Mouse (Mus musculus) MEL (cell line): Measurements from ENCODE around the gene Nat8f1. TPM values are rescaled to one million over a fixed set of nuclear protein-coding genes. Genes with fewer than 3 reads are reported as not detected.
A peak's percentile ranks its signal among the peaks of the same experiment; 100 is the strongest.

Source experiments
- DNase-seq: peaks from one replicate; pipeline ENCODE4 v3.0.0; 2011; ENCODE audit warnings: low read depth, low spot score
- H3K27ac ChIP-seq: 2 replicates; pipeline ENCODE4 v1.5.1; 2012; ENCODE audit warnings: low read depth, mild to moderate bottlenecking, control low read depth, low read length, moderate library complexity; ENCODE audit not compliant: control insufficient read depth
- H3K27me3 ChIP-seq, 2 experiments: fragments of 150-350 bp in 1 of 2; sonication (generic) in 1 of 2; 2 replicates each; pipeline ENCODE4 v1.6.1; 2012; ENCODE audit warnings: low read length in 2 of 2, mild to moderate bottlenecking in 2 of 2, improper control_type of control experiment in 1 of 2, moderate library complexity in 1 of 2; ENCODE audit not compliant: insufficient read depth in 2 of 2, control insufficient read depth in 1 of 2
- H3K36me3 ChIP-seq, 2 experiments: 2 replicates each; pipeline ENCODE4 v1.6.1; 2012 to 2014; ENCODE audit warnings: low read length in 2 of 2, improper control_type of control experiment in 1 of 2, inconsistent platforms in 1 of 2, mild to moderate bottlenecking in 1 of 2; ENCODE audit not compliant: insufficient read depth in 2 of 2, control insufficient read depth in 1 of 2
- H3K4me1 ChIP-seq, 2 experiments: fragments of 150-350 bp in 1 of 2; sonication (generic) in 1 of 2; 2 replicates each; pipeline ENCODE4 v1.6.1; 2012; ENCODE audit warnings: low read length in 2 of 2, improper control_type of control experiment in 1 of 2, mild to moderate bottlenecking in 1 of 2; ENCODE audit not compliant: insufficient read depth in 2 of 2, control insufficient read depth in 1 of 2
- H3K4me3 ChIP-seq, 2 experiments: fragments of 150-350 bp in 1 of 2; sonication (generic) in 1 of 2; 2 replicates each; pipeline ENCODE4 v1.5.1; 2012; ENCODE audit warnings: low read depth in 2 of 2, low read length in 2 of 2, mild to moderate bottlenecking in 2 of 2, moderate library complexity in 2 of 2, control low read depth in 1 of 2, improper control_type of control experiment in 1 of 2; ENCODE audit not compliant: control insufficient read depth in 1 of 2, insufficient read depth in 1 of 2
- H3K79me2 ChIP-seq: 2 replicates; pipeline ENCODE4 v1.6.1; 2012; ENCODE audit warnings: mild to moderate bottlenecking, low read length, moderate library complexity; ENCODE audit not compliant: control insufficient read depth, poor library complexity, insufficient read depth
- H3K9ac ChIP-seq: 2 replicates; pipeline ENCODE4 v1.6.1; 2012; ENCODE audit warnings: low read depth, mild to moderate bottlenecking, control low read depth, low read length, moderate library complexity; ENCODE audit not compliant: control insufficient read depth, poor library complexity, severe bottlenecking
- H3K9me3 ChIP-seq: fragments of 150-350 bp; sonication (generic); replicated peaks from 2 replicates; pipeline ENCODE4 v1.6.1; 2012; ENCODE audit warnings: mild to moderate bottlenecking, low read length, improper control_type of control experiment, moderate library complexity; ENCODE audit not compliant: insufficient read depth
- CHD2 ChIP-seq: IDR thresholded peaks from 2 replicates; pipeline ENCODE4 v1.6.1; 2011; ENCODE audit warnings: low read length, improper control_type of control experiment
- E2F4 ChIP-seq: IDR thresholded peaks from 2 replicates; pipeline ENCODE4 v1.6.1; 2011; ENCODE audit warnings: low read depth, low read length, improper control_type of control experiment, borderline replicate concordance
- ELF1 ChIP-seq: IDR thresholded peaks from 2 replicates; pipeline ENCODE4 v1.6.1; 2014; ENCODE audit warnings: low read depth, mild to moderate bottlenecking, inconsistent platforms, low read length, improper control_type of control experiment, moderate library complexity
- ETS1 ChIP-seq: IDR thresholded peaks from 2 replicates; pipeline ENCODE4 v1.6.1; 2012; ENCODE audit warnings: low read depth, mild to moderate bottlenecking, inconsistent platforms, low read length, improper control_type of control experiment, moderate library complexity
- GABPA ChIP-seq: IDR thresholded peaks from 2 replicates; pipeline ENCODE4 v1.6.1; 2012; ENCODE audit warnings: low read depth, mild to moderate bottlenecking, inconsistent platforms, low read length, improper control_type of control experiment, moderate library complexity
- GATA1 ChIP-seq: IDR thresholded peaks from 2 replicates; pipeline ENCODE4 v1.6.1; 2011; ENCODE audit warnings: low read depth, low read length, improper control_type of control experiment
- HCFC1 ChIP-seq: IDR thresholded peaks from 2 replicates; pipeline ENCODE4 v1.6.1; 2012; ENCODE audit warnings: low read depth, mild to moderate bottlenecking, inconsistent platforms, low read length, improper control_type of control experiment, moderate library complexity
- JUND ChIP-seq: IDR thresholded peaks from 2 replicates; pipeline ENCODE4 v1.6.1; 2011; ENCODE audit warnings: low read depth, mild to moderate bottlenecking, improper control_type of control experiment, low read length
- KAT2A ChIP-seq: conservative IDR thresholded peaks from 2 replicates; pipeline ENCODE4 v1.6.1; 2012; ENCODE audit warnings: low read depth, low read length, improper control_type of control experiment, inconsistent platforms
- MAFK ChIP-seq: IDR thresholded peaks from 2 replicates; pipeline ENCODE4 v1.6.1; 2011; ENCODE audit warnings: low read depth, mild to moderate bottlenecking, low read length, improper control_type of control experiment, borderline replicate concordance
- MAX ChIP-seq: IDR thresholded peaks from 2 replicates; pipeline ENCODE4 v1.6.1; 2011; ENCODE audit warnings: low read length, improper control_type of control experiment
- MEF2A ChIP-seq: IDR thresholded peaks from 2 replicates; pipeline ENCODE4 v1.6.1; 2014; ENCODE audit warnings: low read depth, mild to moderate bottlenecking, inconsistent platforms, low read length, improper control_type of control experiment; ENCODE audit not compliant: poor library complexity, insufficient replicate concordance, severe bottlenecking; ENCODE audit errors: extremely low read depth
- MXI1 ChIP-seq: IDR thresholded peaks from 2 replicates; pipeline ENCODE4 v1.6.1; 2011; ENCODE audit warnings: mild to moderate bottlenecking, low read depth, low read length, improper control_type of control experiment
- MYB ChIP-seq: IDR thresholded peaks from 2 replicates; pipeline ENCODE4 v1.6.1; 2011; ENCODE audit warnings: mild to moderate bottlenecking, low read depth, low read length, improper control_type of control experiment
- NELFE ChIP-seq: IDR thresholded peaks from 2 replicates; pipeline ENCODE4 v1.6.1; 2011; ENCODE audit warnings: low read depth, low read length, improper control_type of control experiment
- NRF1 ChIP-seq: IDR thresholded peaks from 2 replicates; pipeline ENCODE4 v1.6.1; 2014; ENCODE audit warnings: low read depth, mild to moderate bottlenecking, inconsistent platforms, low read length, improper control_type of control experiment, moderate library complexity; ENCODE audit not compliant: poor library complexity, insufficient read depth, severe bottlenecking
- POLR2A ChIP-seq, 2 experiments: IDR thresholded peaks; 2 replicates each; pipeline ENCODE4 v1.6.1; 2011 to 2012; ENCODE audit warnings: low read length in 2 of 2, mild to moderate bottlenecking in 2 of 2, control low read depth in 1 of 2, improper control_type of control experiment in 1 of 2, low read depth in 1 of 2, moderate library complexity in 1 of 2; ENCODE audit not compliant: control insufficient read depth in 1 of 2, insufficient read depth in 1 of 2, poor library complexity in 1 of 2
- POLR2AphosphoS2 ChIP-seq: IDR thresholded peaks from 2 replicates; pipeline ENCODE4 v1.6.1; 2011; ENCODE audit warnings: low read length, improper control_type of control experiment
- RAD21 ChIP-seq: IDR thresholded peaks from 2 replicates; pipeline ENCODE4 v1.6.1; 2011; ENCODE audit warnings: mild to moderate bottlenecking, low read depth, low read length, improper control_type of control experiment
- RCOR1 ChIP-seq: IDR thresholded peaks from 2 replicates; pipeline ENCODE4 v1.6.1; 2012; ENCODE audit warnings: low read depth, mild to moderate bottlenecking, inconsistent platforms, low read length, improper control_type of control experiment
- SIN3A ChIP-seq: IDR thresholded peaks from 2 replicates; pipeline ENCODE4 v1.6.1; 2012; ENCODE audit warnings: low read length, improper control_type of control experiment, inconsistent platforms
- TAL1 ChIP-seq: IDR thresholded peaks from 2 replicates; pipeline ENCODE4 v1.6.1; 2012; ENCODE audit warnings: mild to moderate bottlenecking, inconsistent platforms, low read length, moderate library complexity, mixed read lengths
- TBP ChIP-seq: IDR thresholded peaks from 2 replicates; pipeline ENCODE4 v1.8.0; 2011; ENCODE audit warnings: low read depth, low read length, improper control_type of control experiment
- UBTF ChIP-seq: IDR thresholded peaks from 2 replicates; pipeline ENCODE4 v1.6.1; 2012; ENCODE audit warnings: low read depth, mild to moderate bottlenecking, inconsistent platforms, low read length, improper control_type of control experiment, moderate library complexity, borderline replicate concordance; ENCODE audit not compliant: insufficient read depth
- USF1 ChIP-seq: IDR thresholded peaks from 2 replicates; pipeline ENCODE4 v1.6.1; 2014; ENCODE audit warnings: low read depth, mild to moderate bottlenecking, inconsistent platforms, low read length, improper control_type of control experiment, moderate library complexity
- ZMIZ1 ChIP-seq: IDR thresholded peaks from 2 replicates; pipeline ENCODE4 v1.6.1; 2012; ENCODE audit warnings: low read depth, mild to moderate bottlenecking, inconsistent platforms, low read length, improper control_type of control experiment, moderate library complexity
- ZNF384 ChIP-seq: IDR thresholded peaks from 2 replicates; pipeline ENCODE4 v1.6.1; 2012; ENCODE audit warnings: low read depth, mild to moderate bottlenecking, inconsistent platforms, low read length, improper control_type of control experiment
- polyA plus RNA-seq, 2 experiments: library from polyadenylated mRNA; stranded (reverse) in 1 of 2; unstranded in 1 of 2; fragments of >175 nt in 1 of 2; fragments of >200 nt in 1 of 2; gene quantifications; 2 replicates each; pipeline versions ENCODE4 v1.2.1 to v1.2.4; 2012; ENCODE audit warnings: low replicate concordance in 2 of 2, low read depth in 1 of 2; ENCODE audit not compliant: insufficient read length in 2 of 2, insufficient read depth in 1 of 2, missing spikeins in 1 of 2
- total RNA-seq: library from RNA; depleted of rRNA; stranded (reverse); fragments of 300-350 nt; gene quantifications from 2 replicates; pipeline ENCODE4 v1.2.3, GENCODE M21; 2012

Nat8f1 gene
- total and polyA plus RNA-seq, 3 experiments: 5.7 to 6.9 TPM; not detected in 1

GRCm38 (mm10) chr6:85961101-85962091, 45.9 kb upstream of the Nat8f1 start, which contains the start of gene Dusp11:
Gene Dusp11 (minus strand): TSS chr6:85961667.
- peak; percentile 56 for TF ChIP-seq KAT2A
- TF ChIP-seq TAL1: no peak
- 0 out of 2 replicates have a peak, but pooled peaks have one; percentile 72 for TF ChIP-seq UBTF
- TF ChIP-seq RAD21: no peak
- TF ChIP-seq NELFE: peak; percentile 85
- TF ChIP-seq GATA1: no peak
- TF ChIP-seq ELF1: peak; percentile 55; the same call in 1 of the 2 replicates
- TF ChIP-seq POLR2AphosphoS2: peak; percentile 92
- peak; percentile 77 to 95; a peak in 3 of 4 replicates for TF ChIP-seq POLR2A (IDR thresholded peaks at IDR 0.05; ENCODE audit: control insufficient read depth in 1 of 2, insufficient read depth in 1 of 2, low read depth in 1 of 2, low read length in 2 of 2, poor library complexity in 1 of 2)
- TF ChIP-seq MEF2A: no peak
- no peak for TF ChIP-seq GABPA
- peak; percentile 80; the same call in 1 of the 2 replicates for TF ChIP-seq MXI1
- no peak for TF ChIP-seq JUND
- TF ChIP-seq TBP: peak; percentile 95
- no peak for TF ChIP-seq MAFK
- TF ChIP-seq ETS1: 0 out of 2 replicates have a peak, but pooled peaks have one; percentile 38
- no peak for TF ChIP-seq ZNF384
- 0 out of 2 replicates have a peak, but pooled peaks have one; percentile 13 for TF ChIP-seq E2F4
- peak; percentile 93 for TF ChIP-seq ZMIZ1
- no peak for TF ChIP-seq RCOR1
- TF ChIP-seq SIN3A: peak; percentile 85; the same call in 1 of the 2 replicates
- TF ChIP-seq MAX: peak; percentile 61; the same call in 1 of the 2 replicates
- peak; percentile 80 for TF ChIP-seq NRF1
- 0 out of 2 replicates have a peak, but pooled peaks have one; percentile 14 for TF ChIP-seq USF1
- TF ChIP-seq CHD2: no peak
- TF ChIP-seq HCFC1: peak; percentile 78; the same call in 1 of the 2 replicates
- TF ChIP-seq MYB: no peak
- H3K4me1 ChIP-seq: peaks cover 3 to 8% of the 10 kb centered on the region in 2 experiments
- peaks cover 24 to 26% of the 10 kb centered on the region in 2 experiments for H3K36me3 ChIP-seq
- no peaks in the 10 kb centered on the region for H3K9me3 ChIP-seq
- H3K9ac ChIP-seq: peak within 1 kb of the TSS; percentile 93
- H3K27me3 ChIP-seq: no peaks in the 10 kb centered on the region
- peaks cover 29% of the 10 kb centered on the region for H3K79me2 ChIP-seq
- peak; percentile 95 for DNase-seq
- peak within 1 kb of the TSS; percentile 89 for H3K27ac ChIP-seq
- peak within 1 kb of the TSS; percentile 87 to 98 for H3K4me3 ChIP-seq
